In genomic region chr10:68066173-68066572, GRCm38 (mm10) we compare ENCODE assay signal across 17 mouse cellular contexts.
"Had no signal": no experiment of that assay in that cellular context is flagged by ENCODE, and none has a peak within 500 bp of the region (broad histone marks: within the 10 kb centered on the region; RNA-seq: fewer than 3 reads in every experiment).

No protein-coding gene starts in this region.

- ATAC-seq: liver, postnatal 0 days; lung, postnatal 0 days; midbrain, embryonic 15.5 days had no signal

- H3K27ac ChIP-seq: limb, embryonic 12.5 days; limb, embryonic 15.5 days; liver, embryonic 14.5 days; macrophage; midbrain, embryonic 12.5 days; midbrain, embryonic 15.5 days had no signal

- H3K4me3 ChIP-seq: limb, embryonic 12.5 days; limb, embryonic 15.5 days; midbrain, embryonic 12.5 days; midbrain, embryonic 15.5 days; myocyte had no signal

- H3K9ac ChIP-seq: limb, embryonic 12.5 days; limb, embryonic 15.5 days; liver, embryonic 14.5 days; liver, postnatal 0 days; lung, embryonic 14.5 days; midbrain, embryonic 12.5 days; midbrain, embryonic 15.5 days had no signal

- H3K4me2 ChIP-seq: limb, embryonic 12.5 days; limb, embryonic 15.5 days; liver, embryonic 11.5 days; lung, embryonic 14.5 days; midbrain, embryonic 12.5 days; midbrain, embryonic 15.5 days had no signal

- H3K36me3 ChIP-seq: limb, embryonic 12.5 days; limb, embryonic 15.5 days; midbrain, embryonic 12.5 days; midbrain, embryonic 15.5 days had no signal

- H3K9me3 ChIP-seq: limb, embryonic 12.5 days; limb, embryonic 15.5 days; midbrain, embryonic 12.5 days; midbrain, embryonic 15.5 days had no signal

- DNase-seq: kidney, adult 9 months; kidney, postnatal 14 days; kidney, postnatal 4 days; liver, postnatal 0 days; lung, embryonic 14.5 days; right cerebral cortex, postnatal 25 days; thymus, adult 18-20 months; thymus, postnatal 36 days had no signal

- H3K27me3 ChIP-seq: limb, embryonic 12.5 days; limb, embryonic 15.5 days; midbrain, embryonic 12.5 days; midbrain, embryonic 15.5 days had no signal
